Mouse (Mus musculus): Measurements from ENCODE around the gene 1700001O22Rik. TPM values are rescaled to one million over a fixed set of nuclear protein-coding genes. Genes with fewer than 3 reads are reported as not detected.

The 1700001O22Rik gene
- total RNA-seq (2015) (not detected in 2 replicates), total RNA-seq (2017) (0.45 TPM in 1 of 2 replicates, not detected in the other)

- ATAC-seq (ENCODE audit: poor library complexity, severe bottlenecking) = no peak
Observed at GRCm38 (mm10) chr2:30803604-30804003, at the start of gene 1700001O22Rik. TSS of gene 1700001O22Rik (minus strand) at chr2:30803661.

DNA sequence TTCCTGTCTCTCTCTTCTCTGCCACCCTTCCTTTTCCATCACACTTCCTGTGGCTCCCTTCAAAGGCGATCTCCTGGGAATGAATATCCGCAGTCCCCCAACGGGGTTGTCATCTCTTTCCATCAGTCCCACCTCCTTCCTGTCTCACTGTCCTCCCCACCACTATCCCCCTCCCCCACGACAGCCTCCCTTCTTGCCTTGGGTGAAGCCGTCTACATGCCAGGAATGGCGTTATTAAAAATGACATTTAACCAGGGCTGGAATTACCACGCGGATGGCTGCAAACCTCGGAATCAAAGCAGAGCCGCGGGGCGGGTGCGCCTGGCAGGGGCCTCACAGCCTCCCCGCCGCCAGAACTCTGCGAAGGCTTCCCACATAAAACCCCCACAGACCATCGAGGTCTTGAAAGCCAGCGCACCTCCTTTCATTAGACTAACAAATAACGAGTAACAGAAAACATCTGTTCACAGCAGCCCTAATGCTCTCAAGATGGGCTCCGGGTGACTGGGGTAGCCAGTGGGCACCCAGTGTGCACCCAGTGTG is 49.4 kb upstream of the 1700001O22Rik start:
- no peak for ATAC-seq (ENCODE audit: poor library complexity, severe bottlenecking)

DNA sequence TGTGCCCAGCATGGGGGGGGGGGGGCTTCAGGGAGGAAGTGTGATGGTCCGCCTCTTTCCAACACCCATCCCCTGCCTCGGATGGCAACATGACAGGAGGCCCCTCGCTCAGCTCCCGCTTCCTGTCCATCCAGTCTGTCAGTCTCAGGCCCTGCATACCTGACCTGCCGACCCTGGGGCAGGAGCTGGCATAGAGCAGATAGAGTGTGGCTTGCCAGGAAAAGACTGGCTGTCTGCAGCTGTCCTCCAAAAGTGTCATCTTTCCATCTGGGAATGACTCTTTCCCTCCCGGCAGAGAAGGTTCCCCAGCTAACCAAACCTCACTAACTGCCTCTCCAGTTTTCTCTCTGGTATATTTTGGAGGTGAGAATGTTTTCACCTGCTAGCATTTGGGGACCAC is 47.1 kb upstream of the 1700001O22Rik start:
- ATAC-seq (ENCODE audit: poor library complexity, severe bottlenecking) = no peak

- ATAC-seq (ENCODE audit: poor library complexity, severe bottlenecking) = no peak
Observed at GRCm38 (mm10) chr2:30848184-30848583, 44.7 kb upstream of the 1700001O22Rik start.

- ATAC-seq (ENCODE audit: poor library complexity, severe bottlenecking) = no peak
Observed at GRCm38 (mm10) chr2:30846723-30847122, 43.3 kb upstream of the 1700001O22Rik start.

GRCm38 (mm10) chr2:30846236-30846635 is 42.8 kb upstream of the 1700001O22Rik start:
- ATAC-seq (ENCODE audit: poor library complexity, severe bottlenecking) = no peak

DNA sequence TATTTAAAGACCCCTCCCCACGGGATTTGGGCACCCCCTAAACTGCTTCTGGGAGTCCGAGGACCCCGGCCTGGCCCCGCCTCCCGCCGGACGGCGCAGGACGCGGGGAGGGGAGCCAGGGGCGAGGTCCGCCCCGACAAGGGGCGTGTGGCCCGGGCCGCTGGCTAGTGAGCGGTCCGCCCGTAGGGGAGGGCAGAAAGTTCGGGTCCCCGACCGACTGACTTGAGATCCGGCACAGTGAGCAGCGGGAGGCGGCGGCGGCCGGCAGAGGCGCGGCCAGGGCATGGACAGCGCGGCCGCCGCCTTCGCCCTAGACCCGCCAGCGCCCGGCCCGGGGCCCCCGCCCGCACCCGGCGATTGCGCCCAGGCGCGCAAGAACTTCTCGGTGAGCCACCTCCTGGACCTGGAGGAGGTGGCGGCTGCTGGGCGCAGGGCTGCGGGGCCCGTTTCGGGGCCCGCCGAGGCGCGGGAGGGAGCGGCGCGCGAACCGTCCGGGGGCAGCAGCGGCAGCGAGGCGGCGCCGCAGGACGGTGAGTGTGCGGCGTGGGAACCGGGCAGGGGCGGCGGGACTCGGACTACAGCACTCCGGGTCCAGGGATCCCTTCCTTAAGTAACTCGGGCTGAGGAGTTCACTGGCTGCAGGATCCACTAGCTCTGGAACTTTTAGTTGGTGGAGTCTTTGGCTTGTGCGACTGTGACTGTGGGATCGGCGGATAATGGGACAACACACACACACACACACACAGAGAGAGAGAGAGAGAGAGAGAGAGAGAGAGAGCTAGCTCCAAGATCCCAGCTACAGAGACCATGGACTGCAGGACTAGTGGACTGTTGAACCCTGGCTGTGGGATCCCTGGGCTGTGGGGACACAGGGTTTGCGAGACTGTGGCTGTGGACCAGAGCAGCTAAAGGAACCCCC is 42.0 kb upstream of the 1700001O22Rik start:
- no peak for ATAC-seq (ENCODE audit: poor library complexity, severe bottlenecking)

DNA sequence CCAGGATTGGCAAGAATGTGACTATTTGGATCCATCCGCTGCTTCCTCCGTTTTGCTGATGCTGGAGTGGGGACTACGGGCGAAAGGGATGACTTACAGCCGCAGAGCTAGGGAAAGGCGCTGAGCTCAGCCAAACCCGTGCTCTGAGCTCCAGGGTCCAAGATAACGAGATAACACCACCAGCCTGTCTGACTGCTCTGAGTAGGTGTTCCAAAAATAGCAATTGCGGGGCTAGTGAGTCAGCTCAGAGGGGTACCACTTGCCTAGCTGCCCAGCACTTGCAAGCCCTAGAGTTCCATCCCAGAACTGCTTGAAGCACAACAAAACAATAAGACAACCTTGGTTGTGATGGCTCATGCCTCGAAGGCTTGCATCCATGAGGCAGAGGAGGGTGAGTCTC is 39.2 kb upstream of the 1700001O22Rik start:
- ATAC-seq (ENCODE audit: poor library complexity, severe bottlenecking) = no peak

DNA sequence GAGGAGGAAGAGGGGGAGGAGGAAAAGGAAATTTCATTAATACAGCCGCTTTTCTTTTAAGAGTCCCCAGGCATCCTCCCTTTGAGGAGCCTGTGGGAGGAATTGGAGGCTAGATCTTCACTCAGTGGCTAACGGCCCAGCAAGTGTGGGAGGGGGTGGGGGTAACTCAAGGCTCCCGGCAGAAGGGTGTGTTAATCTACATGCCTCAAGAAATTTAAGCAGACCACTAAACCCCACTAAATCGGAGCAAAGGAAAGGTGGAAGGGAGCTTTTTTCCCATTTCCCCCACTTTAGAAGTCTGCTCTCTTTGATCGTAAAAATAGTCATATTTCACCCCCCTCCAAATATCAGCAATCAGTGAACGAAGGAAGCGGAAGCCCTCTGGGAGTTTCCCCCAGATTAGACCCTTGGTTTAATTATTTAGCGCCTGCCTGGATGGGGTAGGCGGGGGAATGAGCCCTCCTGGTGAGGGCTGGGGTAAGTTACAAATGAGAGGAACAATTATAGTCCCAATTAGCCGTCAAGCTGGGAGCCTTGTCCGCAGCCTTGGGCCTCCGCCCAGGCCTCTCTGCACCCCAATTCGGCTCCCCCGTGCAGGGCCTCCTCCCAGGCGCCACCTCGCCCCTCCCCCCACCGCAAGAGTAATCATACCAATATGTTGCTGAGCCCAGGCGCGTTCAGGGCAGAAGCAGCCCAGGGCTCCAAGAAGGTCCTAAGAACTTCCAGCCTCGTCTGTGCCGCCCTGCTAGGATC is 33.0 kb upstream of the 1700001O22Rik start:
- ATAC-seq (ENCODE audit: poor library complexity, severe bottlenecking) = no peak

DNA sequence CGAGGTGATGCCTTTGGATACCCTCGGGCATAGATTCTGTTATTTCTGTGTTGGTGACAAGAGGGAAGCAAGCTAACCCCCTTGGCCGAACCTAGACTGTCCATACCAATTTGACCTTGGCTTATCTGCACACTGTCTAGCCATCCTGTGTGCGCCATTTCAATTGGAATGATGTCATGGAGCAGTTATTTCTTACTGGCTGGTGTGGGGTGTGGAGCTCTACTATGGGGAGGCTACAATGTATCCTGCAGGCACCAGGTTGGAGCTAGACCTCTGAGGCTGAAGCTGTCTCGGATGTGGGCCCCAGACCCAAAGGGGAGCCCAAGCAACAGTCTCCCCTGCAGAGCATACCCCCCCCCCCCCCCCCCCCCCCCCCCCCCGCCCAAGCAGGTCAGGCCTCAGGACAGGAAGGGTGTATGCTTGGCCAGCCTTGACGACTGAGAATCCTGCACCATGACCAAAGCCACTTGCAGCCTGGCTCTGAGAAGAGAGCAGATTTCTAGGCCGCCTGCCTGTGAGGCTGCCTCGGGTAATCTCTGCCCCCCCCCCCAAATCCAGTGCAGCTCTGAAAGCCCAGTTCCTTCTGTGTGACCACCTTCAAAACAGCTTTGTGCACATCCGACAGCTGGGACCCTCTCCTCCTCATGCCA is 31.0 kb upstream of the 1700001O22Rik start, which contains the start of gene Prrx2:
Gene Prrx2 (plus strand): TSS at position 600 of the 650 bp plus-strand sequence.
- ATAC-seq (ENCODE audit: poor library complexity, severe bottlenecking) = no peak

GRCm38 (mm10) chr2:30833644-30834043 is 30.2 kb upstream of the 1700001O22Rik start:
- no peak for ATAC-seq (ENCODE audit: poor library complexity, severe bottlenecking)

- ATAC-seq (ENCODE audit: poor library complexity, severe bottlenecking) = no peak
Observed at GRCm38 (mm10) chr2:30830283-30830795, 26.9 kb upstream of the 1700001O22Rik start, which contains the start of gene Asb6. TSS of gene Asb6 (minus strand) at chr2:30830333.

- 0 out of 2 replicates have a peak, but pooled peaks have one; percentile 16 for ATAC-seq (ENCODE audit: poor library complexity, severe bottlenecking)
Observed at GRCm38 (mm10) chr2:30829315-30829714, 25.9 kb upstream of the 1700001O22Rik start.

GRCm38 (mm10) chr2:30827749-30828475 is 24.5 kb upstream of the 1700001O22Rik start:
- ATAC-seq (ENCODE audit: poor library complexity, severe bottlenecking) = peak; percentile 83

DNA sequence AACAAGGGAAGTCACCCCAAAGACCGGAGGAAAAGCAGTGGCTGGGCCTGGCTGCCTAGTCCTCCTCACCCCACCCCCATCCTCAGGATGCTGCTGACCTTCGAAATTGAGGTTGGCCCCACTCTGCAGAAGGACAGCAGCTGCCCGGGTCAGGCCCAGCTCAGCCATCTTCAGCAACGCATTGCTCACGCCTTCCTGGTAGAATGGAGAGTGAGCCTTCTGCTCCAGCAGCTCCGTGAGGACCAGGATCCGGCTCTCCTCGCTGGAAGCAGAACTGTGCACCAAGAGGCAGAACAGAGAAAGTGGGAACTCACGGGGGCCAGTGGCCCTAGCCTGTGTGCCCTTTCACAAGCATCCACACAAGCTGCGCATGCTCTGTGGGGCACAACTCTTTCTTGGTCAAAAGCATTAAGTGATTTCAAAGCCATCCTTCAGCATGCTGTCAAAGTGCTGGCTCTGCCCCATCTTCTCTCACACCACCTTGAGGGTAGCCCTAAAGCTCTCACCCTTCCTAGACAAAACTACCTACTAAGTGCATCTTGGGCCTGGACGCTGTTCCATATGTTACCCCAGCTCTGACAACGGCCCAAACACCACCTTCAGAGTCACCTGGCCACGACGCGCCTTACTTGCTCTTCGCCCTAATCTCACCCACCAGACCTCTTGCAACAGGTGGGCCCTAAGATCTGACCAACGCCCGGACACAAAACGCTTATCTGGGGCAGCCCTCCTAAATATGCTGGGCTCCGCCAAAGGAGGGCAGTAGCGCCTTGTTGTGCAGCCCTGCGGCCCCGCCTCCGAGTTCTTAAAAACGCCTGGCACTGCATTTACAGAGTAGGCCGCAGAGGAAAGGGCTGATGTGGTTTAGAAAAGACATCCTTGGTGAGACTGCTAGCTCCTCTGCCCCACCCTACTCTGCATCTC is 23.6 kb upstream of the 1700001O22Rik start:
- peak; percentile 48 for ATAC-seq (ENCODE audit: poor library complexity, severe bottlenecking)

GRCm38 (mm10) chr2:30823385-30824153 is 20.1 kb upstream of the 1700001O22Rik start:
- ATAC-seq (ENCODE audit: poor library complexity, severe bottlenecking) = no peak

DNA sequence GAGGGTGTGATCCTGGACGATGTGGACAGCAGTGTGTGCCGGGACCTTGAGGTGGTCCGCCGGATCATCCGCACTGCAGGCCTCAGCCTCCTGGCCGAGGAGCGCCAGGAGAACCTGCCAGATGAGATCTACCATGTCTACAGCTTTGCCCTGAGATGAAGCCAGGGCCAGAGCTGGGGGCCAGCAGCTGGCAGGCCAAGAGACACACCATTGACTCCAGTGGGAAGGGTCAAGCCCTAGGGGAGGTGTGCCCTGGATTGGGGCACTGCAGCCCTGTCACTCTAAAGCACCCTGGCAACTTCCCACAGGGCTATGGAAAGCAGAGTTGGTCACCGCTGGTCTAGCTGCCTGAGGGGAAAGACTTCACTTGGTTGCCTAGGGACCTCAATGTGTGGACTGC is 19.0 kb upstream of the 1700001O22Rik start:
- ATAC-seq (ENCODE audit: poor library complexity, severe bottlenecking) = no peak

GRCm38 (mm10) chr2:30821073-30821472 is 17.6 kb upstream of the 1700001O22Rik start:
- ATAC-seq (ENCODE audit: poor library complexity, severe bottlenecking) = no peak

Measured in megakaryocyte, adult 5-6 weeks (primary cell).